Mouse (Mus musculus): ENCODE measurements at regions not wholly inside any gene's neighbourhood (a gene's known extent, or its start where the extent isn't known, plus 50 kb on each side); places are given as distances from the start of the nearest gene placed in this dataset.

- TF ChIP-seq POLR2A (IDR thresholded peaks at IDR 0.05; ENCODE audit: borderline replicate concordance, extremely low read depth, low read depth, low read length) = no peak
- no peak for TF ChIP-seq CTCF (IDR thresholded peaks at IDR 0.05; ENCODE audit: insufficient read depth, low read length)
These were observed 230.7 kb downstream of the Prex1 start for GRCm38 (mm10) chr2:166482720-166483616.
